Mouse (Mus musculus): ENCODE results near the gene Dtx3l.
"Not testable (repeated sequence)": the region's sequence is repeated elsewhere in the genome, so short reads cannot be mapped to it uniquely, and the experiment has no call there.

The Dtx3l gene

DNA sequence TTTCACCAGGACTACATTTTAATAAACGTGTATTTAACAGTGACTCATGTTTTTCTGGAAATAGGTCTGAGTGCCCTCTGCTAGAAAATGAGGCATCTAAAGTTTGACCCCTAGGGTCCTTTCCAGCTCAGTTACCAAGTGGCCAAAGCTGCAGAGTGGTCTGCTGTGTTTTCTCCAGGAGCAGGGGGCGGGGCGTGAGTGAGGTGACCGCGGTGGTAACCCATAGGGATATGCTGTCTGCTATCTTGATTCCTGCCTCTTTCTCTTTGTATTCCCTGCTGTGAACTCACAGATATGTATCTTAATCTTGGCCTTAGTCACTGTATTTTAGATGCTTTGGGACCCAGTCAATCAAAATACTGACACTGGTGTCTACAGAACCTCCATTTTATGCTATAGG lies 14.6 kb downstream of the Dtx3l start:
- DNase-seq (ENCODE audit: low spot score), result no peak

GRCm38 (mm10) chr16:35923546-35924198 lies 15.3 kb downstream of the Dtx3l start:
- DNase-seq (ENCODE audit: low spot score), result no peak

DNA sequence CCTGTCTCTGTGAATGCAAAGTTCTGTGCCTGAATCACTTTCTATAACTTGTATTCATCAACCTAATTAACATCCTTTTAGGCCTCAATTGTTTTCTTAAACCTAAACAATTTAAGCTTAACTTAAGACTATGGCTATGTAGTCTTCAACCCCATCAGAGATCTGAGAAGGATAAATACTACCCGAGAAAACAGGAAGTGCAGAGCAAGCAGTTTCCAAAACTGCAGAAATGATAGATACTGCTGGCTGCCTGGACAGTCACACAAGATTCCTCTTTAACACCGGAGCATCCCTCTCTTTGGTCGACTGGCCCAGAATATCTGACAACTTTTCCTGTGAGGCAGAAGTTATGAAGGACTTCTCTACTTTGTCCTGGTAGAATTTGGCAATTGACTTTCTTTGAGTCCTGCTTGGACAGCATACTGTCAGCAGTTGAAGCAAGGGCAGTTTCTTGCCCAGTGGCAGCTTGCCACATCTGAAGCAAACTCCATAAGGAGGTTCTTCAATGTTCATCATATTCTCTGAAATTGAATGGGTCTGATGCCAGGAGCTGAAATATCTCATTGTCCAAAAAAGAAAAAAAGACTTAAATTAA lies 16.6 kb downstream of the Dtx3l start:
- DNase-seq (ENCODE audit: low spot score), result no peak

GRCm38 (mm10) chr16:35921676-35922235 lies 17.2 kb downstream of the Dtx3l start:
- DNase-seq (ENCODE audit: low spot score), result no peak

DNA sequence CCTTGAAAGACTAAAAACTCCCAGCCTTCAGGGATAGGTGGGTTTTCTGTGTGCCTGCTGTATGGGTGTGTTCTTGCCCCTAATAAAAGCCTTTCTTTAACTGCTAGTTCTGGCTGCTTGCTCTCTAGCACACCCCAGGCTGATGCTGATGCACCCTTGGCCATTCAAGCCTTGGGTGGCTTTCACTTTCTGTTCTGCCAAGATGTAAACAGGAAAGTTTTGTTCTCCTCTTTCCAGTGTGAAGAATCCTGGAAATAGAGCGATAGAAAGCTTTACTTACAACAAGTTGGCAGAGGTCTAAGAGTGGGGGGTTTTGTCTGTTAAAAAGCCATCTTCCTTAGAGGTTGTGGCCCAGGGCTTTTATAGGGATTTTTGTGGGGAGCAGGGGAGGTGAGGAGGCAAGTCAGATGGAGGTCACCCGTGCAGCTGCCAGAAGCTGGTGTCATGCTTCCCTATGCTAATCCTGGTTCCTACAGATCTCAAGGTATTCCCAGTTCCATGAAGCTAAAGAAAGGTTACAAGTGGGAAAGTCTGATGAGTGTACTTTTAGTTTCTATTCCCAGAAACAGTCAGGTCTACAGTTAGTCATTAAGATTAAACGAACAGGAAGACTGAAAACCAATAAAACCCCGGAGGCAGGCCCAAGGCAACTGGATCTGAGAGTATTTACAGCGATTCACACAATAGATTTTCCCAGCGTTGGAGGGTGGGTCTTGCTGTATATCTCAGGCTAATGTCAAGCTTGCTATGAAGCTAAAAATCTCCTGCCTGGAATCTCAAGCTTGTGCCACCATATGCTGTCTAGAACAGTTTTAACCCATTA lies 20.0 kb downstream of the Dtx3l start:
- no peak for DNase-seq (ENCODE audit: low spot score)

- DNase-seq (ENCODE audit: low spot score), result no peak
Measured at GRCm38 (mm10) chr16:35914301-35914700, 24.6 kb downstream of the Dtx3l start.

- no peak for DNase-seq (ENCODE audit: low spot score)
Measured at GRCm38 (mm10) chr16:35913526-35913925, 25.4 kb downstream of the Dtx3l start.

DNA sequence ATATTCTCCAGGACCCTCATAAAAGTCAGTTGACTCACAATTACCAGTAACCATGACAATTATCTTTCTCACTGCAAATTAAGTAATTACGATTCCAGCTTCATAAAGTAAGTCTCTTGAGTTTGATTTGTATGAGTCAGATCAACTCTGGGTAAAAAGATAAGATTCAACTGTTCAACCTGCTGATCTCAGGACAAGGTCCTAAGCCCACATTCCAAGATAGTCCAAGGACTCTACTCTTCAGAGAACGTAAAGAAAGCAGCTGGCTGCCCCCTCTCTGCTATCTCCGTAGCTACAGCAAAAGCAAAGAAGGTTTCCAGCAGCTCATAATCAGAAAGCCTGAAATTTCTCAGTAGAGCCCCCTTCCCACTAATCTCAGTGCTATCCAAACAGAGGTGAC lies 27.5 kb downstream of the Dtx3l start:
- no peak for DNase-seq (ENCODE audit: low spot score)

DNA sequence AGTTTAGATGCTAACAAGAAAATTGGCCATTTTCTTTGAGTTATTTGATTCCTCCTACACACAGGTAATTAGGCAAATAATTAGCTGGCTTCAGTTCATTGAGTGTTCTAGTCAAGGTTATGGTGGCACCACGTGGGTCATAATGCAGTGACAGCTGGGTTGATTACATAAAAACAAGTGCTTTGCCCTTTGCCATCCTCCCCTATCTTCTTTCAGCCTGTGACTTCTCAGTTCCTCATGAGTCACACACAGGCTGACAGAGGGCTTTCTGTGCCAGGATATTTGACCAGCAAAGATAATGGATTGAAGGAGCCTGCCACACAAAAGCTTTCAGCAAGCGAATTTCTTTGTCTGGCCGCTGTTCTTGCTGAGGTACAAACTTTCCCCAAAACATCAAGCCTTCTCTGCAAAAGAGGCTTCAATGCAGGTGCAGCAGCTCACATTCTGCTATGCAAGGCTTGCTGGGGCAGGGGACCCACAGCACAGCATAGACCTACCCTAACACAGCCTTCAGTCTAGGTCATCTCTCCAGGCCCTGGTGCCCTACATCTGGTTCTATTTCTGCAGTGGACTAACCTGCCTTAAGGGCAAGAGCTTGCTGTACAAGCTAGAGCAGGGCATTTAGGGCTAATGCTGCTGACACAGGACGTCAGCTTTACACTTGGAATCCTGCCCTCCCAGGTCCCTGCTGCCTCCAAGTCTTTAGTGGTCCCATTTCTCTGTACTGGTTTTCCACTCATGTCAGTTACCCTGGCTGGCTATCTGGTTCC lies 31.3 kb downstream of the Dtx3l start:
- no peak for DNase-seq (ENCODE audit: low spot score)

DNA sequence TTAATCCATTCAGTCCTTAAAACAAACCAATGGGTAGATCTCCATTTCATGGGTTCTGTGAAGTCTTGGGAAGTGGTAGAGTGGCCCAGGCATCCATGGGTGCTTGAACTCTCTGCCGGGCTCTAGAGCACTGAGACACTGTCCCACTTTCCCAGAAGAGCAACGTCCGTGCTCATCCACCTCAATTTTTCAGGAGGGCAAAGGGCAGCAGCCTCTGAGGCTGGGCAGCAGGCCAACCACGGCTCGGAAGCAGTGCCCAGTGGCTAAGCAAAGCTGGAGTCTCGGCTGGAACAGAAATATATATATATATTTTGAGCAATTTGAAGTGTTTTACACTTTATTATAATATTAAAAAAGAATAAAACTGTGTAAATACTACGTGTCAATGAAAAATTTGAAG lies 32.1 kb downstream of the Dtx3l start:
- no peak for DNase-seq (ENCODE audit: low spot score)

DNA sequence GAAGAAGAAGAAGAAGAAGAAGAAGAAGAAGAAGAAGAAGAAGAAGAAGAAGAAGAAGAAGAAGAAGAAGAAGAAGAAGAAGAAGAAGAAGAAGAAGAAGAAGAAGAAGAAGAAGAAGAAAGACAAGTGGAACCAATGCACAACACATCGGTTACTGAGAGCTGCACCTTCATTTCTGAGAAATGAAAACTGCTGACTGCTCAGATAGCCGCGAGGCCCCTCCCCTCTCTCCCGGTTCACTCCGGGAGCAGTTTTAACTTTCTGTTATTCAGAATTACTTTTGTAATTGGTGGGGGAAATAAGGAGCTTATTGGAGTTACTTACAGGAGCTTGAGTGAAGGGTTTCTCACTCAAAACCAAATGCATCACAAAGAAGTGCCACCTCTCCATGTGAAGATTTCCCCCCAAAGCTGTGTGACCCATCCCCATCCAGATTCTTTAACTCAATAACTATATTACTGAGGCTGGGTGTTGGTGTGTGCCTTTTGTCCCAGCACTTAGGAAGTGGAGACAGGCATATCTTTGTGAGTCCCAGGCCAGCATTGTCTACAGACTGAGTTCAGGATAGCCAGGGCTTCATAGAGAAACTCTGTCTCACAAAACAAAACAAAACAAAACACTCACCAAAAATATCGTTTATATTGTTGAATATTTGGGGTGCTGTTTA lies 33.0 kb downstream of the Dtx3l start:
- DNase-seq (ENCODE audit: low spot score), result no peak

- no peak for DNase-seq (ENCODE audit: low spot score)
Measured at GRCm38 (mm10) chr16:35905355-35905754, 33.6 kb downstream of the Dtx3l start.

DNA sequence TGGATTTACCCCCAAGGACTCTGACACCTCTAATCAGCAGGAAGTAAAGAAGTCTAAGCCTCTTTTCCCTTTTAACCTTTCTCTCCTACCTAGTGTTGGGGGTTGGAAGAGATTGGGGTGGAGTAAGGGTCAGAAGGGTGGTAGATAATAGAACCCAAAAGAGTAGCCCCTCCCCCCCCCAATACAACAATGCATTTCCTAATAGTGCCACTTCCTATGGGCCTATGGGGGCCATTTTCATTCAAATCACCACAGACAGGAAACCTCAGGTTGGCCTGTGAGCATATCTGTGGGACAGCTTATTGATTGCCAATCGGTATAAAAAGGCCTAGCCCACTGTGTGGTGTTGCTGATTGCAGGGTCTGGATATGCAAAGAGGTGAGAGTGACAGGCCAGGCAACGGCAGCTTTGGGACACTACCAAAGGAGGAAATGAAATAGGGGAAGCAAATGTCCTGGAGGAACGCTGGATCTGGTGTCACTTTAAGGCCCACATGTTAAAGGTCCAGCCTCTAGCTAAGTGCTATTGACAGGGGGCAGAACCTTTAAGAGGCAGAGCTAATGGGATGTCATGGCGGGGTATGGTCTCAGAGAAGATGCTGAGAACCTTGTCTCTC lies 34.7 kb downstream of the Dtx3l start:
- no peak for DNase-seq (ENCODE audit: low spot score)

- DNase-seq (ENCODE audit: low spot score), result no peak
Measured at GRCm38 (mm10) chr16:35903014-35903640, 35.8 kb downstream of the Dtx3l start.

- DNase-seq (ENCODE audit: low spot score), result no peak
Measured at GRCm38 (mm10) chr16:35900541-35900940, 38.4 kb downstream of the Dtx3l start.

GRCm38 (mm10) chr16:35894997-35895396 lies 44.0 kb downstream of the Dtx3l start:
- no peak for DNase-seq (ENCODE audit: low spot score)

DNA sequence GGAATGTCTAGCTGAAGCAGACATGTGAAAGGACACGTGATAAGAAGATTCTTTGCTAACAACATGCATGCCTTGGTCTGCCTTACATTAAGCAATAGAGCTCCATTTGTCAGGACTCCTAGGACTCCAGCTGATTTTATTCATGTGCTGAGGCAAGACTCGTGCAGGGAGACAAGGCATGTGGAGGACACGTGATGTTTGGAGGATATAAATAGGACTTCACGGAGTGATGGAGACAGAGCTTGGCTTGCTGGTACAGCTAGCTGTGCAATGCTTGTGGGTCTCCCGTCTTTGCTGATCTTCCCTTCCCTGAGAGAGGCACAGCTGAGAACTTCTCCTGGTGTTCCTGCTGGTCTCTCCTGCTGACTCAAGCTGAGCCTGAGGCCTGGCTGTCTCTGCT lies 47.3 kb downstream of the Dtx3l start:
- DNase-seq (ENCODE audit: low spot score), result not testable (repeated sequence)

DNA sequence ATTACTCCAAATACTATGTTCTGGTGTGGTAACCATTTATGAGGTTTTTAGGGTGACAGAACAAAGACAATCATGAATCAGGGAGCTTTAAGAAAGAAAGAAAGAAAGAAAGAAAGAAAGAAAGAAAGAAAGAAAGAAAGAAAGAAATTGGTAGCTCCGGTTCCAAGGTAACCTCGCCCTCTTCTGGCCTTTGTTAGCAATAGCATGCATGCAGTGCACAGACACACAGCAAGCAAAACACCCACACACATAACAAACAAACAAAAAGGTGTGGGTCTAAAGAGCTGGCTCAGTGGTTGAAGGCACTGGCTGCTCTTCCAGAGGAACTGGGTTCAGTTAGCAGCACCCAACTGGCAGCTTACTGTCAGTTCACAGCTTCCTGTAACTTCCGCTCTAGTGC lies 48.3 kb downstream of the Dtx3l start:
- no peak for DNase-seq (ENCODE audit: low spot score)

DNA sequence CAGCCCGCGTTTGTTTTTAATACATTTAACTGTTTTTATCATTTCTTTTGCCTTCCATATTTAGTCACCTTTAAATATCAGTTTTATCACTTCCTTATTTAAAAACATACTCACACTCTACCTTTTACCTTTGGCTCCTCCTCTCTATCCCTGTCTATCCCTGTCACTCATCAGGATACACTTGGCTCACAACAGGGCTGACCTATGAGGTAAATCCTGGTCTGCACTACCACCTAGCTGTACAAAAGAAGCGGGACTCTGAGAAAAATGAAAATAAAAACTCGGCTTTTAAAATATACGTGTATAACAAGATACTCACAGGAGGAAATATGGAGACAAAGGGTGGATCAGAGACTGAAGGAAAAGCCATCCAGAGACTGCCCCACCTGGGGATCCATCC lies 50.0 kb downstream of the Dtx3l start:
- no peak for DNase-seq (ENCODE audit: low spot score)

DNA sequence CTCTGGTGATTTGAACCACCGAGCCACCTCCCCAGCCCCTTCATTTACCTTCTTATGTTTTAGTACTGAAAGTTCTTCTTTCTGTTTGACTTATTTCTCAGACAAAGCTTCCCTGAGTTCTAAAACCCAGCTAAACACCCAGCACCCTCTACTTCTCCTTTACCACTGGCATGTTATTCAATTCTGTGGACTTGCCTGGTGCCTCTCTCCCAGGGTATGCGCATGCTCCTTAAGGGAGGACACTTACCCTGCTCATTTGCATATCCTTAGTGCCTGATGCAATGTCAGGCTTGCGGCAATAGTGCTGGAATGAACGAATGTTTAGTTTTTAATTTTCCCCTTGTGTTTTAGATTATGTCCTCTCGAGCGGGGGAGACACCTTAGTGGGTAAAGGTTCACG lies 50.8 kb downstream of the Dtx3l start:
- DNase-seq (ENCODE audit: low spot score), result no peak

All from ovary, postnatal 10 days (tissue).